Mouse (Mus musculus): ENCODE measurements around the gene Zfp653.

- TF ChIP-seq CTCF (IDR thresholded peaks at IDR 0.05; ENCODE audit: borderline replicate concordance, control insufficient read depth, extremely low read depth, insufficient read depth, low read length, poor library complexity) = no peak
- TF ChIP-seq POLR2A (IDR thresholded peaks at IDR 0.05; ENCODE audit: control insufficient read depth, extremely low read depth, insufficient read depth, low read length, poor library complexity) = no peak
Measured at GRCm38 (mm10) chr9:22064341-22064740, 6.8 kb downstream of the Zfp653 start.

All from thymus, adult 2 months (tissue).